Mouse (Mus musculus) ES-Bruce4 (cell line): Measurements from ENCODE around the gene Ythdf2. TPM values are rescaled to one million over a fixed set of nuclear protein-coding genes. Genes with fewer than 3 reads are reported as not detected.

Source experiments
- H3K27ac ChIP-seq: 2 replicates; pipeline ENCODE4 v1.5.1; 2012; ENCODE audit warnings: low read length, inconsistent platforms; ENCODE audit not compliant: insufficient read depth
- H3K27me3 ChIP-seq: 2 replicates; pipeline ENCODE4 v1.6.1; 2012; ENCODE audit warnings: mild to moderate bottlenecking, low read length, inconsistent platforms; ENCODE audit not compliant: control insufficient read depth, poor library complexity, insufficient read depth, severe bottlenecking
- H3K36me3 ChIP-seq: 2 replicates; pipeline ENCODE4 v1.6.1; 2012; ENCODE audit warnings: inconsistent platforms, mild to moderate bottlenecking, low read length, moderate library complexity; ENCODE audit not compliant: control insufficient read depth, poor library complexity, insufficient read depth, severe bottlenecking
- H3K4me1 ChIP-seq: one replicate; pipeline ENCODE4 v1.8.1; 2011; ENCODE audit warnings: low read length; ENCODE audit not compliant: control insufficient read depth, insufficient read depth
- H3K4me3 ChIP-seq: 2 replicates; pipeline ENCODE4 v1.5.1; 2011; ENCODE audit warnings: low read depth, mild to moderate bottlenecking, low read length
- H3K9ac ChIP-seq: 2 replicates; pipeline ENCODE4 v1.6.1; 2012; ENCODE audit warnings: low read depth, mild to moderate bottlenecking, inconsistent platforms; ENCODE audit not compliant: poor library complexity, severe bottlenecking
- H3K9me3 ChIP-seq: replicated peaks from 2 replicates; pipeline ENCODE4 v1.6.1; 2012; ENCODE audit warnings: mild to moderate bottlenecking, low read length, inconsistent platforms; ENCODE audit not compliant: control insufficient read depth, poor library complexity, insufficient read depth, severe bottlenecking
- CTCF ChIP-seq: IDR thresholded peaks from one replicate; pipeline ENCODE4 v1.8.1; 2011; ENCODE audit warnings: low read depth, low read length
- EP300 ChIP-seq: IDR thresholded peaks from 2 replicates; pipeline ENCODE4 v1.6.1; 2011; ENCODE audit warnings: low read depth, low read length; ENCODE audit not compliant: insufficient read depth
- POLR2A ChIP-seq: IDR thresholded peaks from one replicate; pipeline ENCODE4 v1.8.1; 2011; ENCODE audit warnings: low read length; ENCODE audit not compliant: insufficient read depth
- polyA plus RNA-seq: library from polyadenylated mRNA; stranded (reverse); fragments of >200 nt; gene quantifications from 2 replicates; pipeline ENCODE4 v1.2.4, GENCODE M21; 2011; ENCODE audit warnings: low read depth; ENCODE audit not compliant: missing spikeins, insufficient read depth, insufficient read length

The Ythdf2 gene
- polyA plus RNA-seq, 1 experiment: 88.7 TPM

DNA sequence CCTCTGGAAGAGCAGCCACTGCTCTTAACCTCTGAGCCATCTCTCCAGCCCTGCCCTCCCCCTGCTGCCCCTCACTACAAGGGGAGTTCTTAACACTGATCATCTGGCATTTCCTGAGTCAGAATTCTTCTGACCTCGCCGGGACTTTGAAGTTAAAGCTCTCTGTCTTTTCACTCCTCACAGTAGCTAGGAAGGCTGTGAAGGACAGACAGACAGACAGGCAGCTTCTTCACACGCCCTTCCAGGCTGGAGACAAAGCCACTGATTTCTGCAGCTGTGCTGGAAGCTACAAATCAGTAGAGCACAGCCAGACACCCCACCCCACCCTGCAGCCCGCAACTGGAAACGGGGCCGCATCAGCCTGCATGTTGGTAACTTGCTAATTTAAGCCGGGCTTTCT, 75.1 kb downstream of the Ythdf2 start:
- no peak overlapping the region for H3K9ac ChIP-seq
- no peaks in the 10 kb centered on the region for H3K9me3 ChIP-seq
- no peaks in the 10 kb centered on the region for H3K27me3 ChIP-seq
- no peak overlapping the region for H3K4me3 ChIP-seq
- H3K27ac ChIP-seq: no peak overlapping the region
- H3K36me3 ChIP-seq: no peaks in the 10 kb centered on the region
- peaks cover 2% of the 10 kb centered on the region for H3K4me1 ChIP-seq
- TF ChIP-seq POLR2A (no peak), EP300 (no peak), CTCF (no peak)

Other genes starting within 250 kb of the Ythdf2 start
- not detected in 2 replicates for gene Gm10300, start 137.6 kb downstream of the Ythdf2 start, polyA plus RNA-seq
- 61.8 and 68.8 TPM in 2 replicates for gene Epb41, start 137.0 kb downstream of the Ythdf2 start, polyA plus RNA-seq
- gene Oprd1, start 67.8 kb downstream of the Ythdf2 start, polyA plus RNA-seq: 0.54 and 0.82 TPM in 2 replicates
- 23.8 and 25.9 TPM in 2 replicates for gene Gmeb1, start 49.3 kb upstream of the Ythdf2 start, polyA plus RNA-seq
- 34.3 and 35.2 TPM in 2 replicates for gene Taf12, start 62.1 kb upstream of the Ythdf2 start, polyA plus RNA-seq
- gene Rab42, start 91.1 kb upstream of the Ythdf2 start, polyA plus RNA-seq: 0.90 TPM in 1 of 2 replicates, not detected in the other
- gene Trnau1ap, start 117.2 kb upstream of the Ythdf2 start, polyA plus RNA-seq: 35.2 and 36.1 TPM in 2 replicates
- gene Rcc1, start 141.3 kb upstream of the Ythdf2 start, polyA plus RNA-seq: 78.8 and 83.1 TPM in 2 replicates
- gene Phactr4, start 210.2 kb upstream of the Ythdf2 start, polyA plus RNA-seq: 31.5 and 35.1 TPM in 2 replicates